Mouse (Mus musculus) bone marrow macrophage, adult 2 months (primary cell): ENCODE measurements around the gene Atxn1l.

Experiments used
- CTCF ChIP-seq: IDR thresholded peaks from 2 replicates; pipeline ENCODE4 v1.5.1; 2012; ENCODE audit warnings: low read depth, mild to moderate bottlenecking, low read length, moderate library complexity
- POLR2A ChIP-seq: IDR thresholded peaks from 2 replicates; pipeline ENCODE4 v1.6.1; 2012; ENCODE audit warnings: mild to moderate bottlenecking, low read depth, low read length, borderline replicate concordance

- TF ChIP-seq CTCF, result no peak
- TF ChIP-seq POLR2A, result no peak
Measured at GRCm38 (mm10) chr8:109751731-109752485, 14.4 kb upstream of the Atxn1l start.
